Mouse (Mus musculus) small intestine, adult 2 months (tissue): ENCODE data around the gene Fam193a.

Source experiments
- CTCF ChIP-seq: fragments of 200-500 bp; IDR thresholded peaks from 2 replicates; pipeline ENCODE4 v1.5.1; 2012; ENCODE audit warnings: low read depth, mild to moderate bottlenecking, control low read depth, inconsistent platforms, low read length, moderate library complexity, mixed read lengths; ENCODE audit not compliant: insufficient replicate concordance, insufficient read length; ENCODE audit errors: extremely low read depth
- POLR2A ChIP-seq: fragments of 200-500 bp; IDR thresholded peaks from 2 replicates; pipeline ENCODE4 v1.6.1; 2012; ENCODE audit warnings: low read depth, mild to moderate bottlenecking, control low read depth, inconsistent platforms, low read length, moderate library complexity

DNA sequence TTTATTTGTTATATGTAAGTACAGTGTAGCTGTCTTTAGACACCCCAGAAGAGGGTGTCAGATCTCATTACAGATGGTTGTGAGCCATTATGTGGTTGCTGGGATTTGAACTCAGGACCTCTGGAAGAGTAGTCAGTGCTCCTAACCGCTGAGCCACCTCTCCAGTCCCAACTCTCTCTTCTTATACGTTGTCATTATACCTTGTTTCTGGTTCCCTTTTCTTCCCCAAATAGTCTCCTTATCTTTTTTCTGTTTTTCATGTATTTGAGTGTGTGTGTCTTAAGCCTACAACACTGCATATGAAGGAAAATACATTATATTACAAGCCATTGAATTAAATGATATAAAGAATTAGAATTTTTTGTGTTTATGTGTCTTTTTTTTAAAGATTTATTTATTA, 17.0 kb downstream of the Fam193a start:
- TF ChIP-seq POLR2A (no peak), CTCF (no peak)
